Mouse (Mus musculus) limb, embryonic 14.5 days (tissue): Measurements from ENCODE around the gene Gramd1b. TPM values are rescaled to one million over a fixed set of nuclear protein-coding genes. Genes with fewer than 3 reads are reported as not detected.
"Not testable (repeated sequence)": the region's sequence is repeated elsewhere in the genome, so short reads cannot be mapped to it uniquely, and the experiment has no call there.

Source experiments
- ATAC-seq: fragments of 200-750 bp; cut with Nextera tagmentation; 2 replicates; pipeline ENCODE4 v1.8.0; 2017; ENCODE audit warnings: low read depth, moderate number of reproducible peaks, moderate TSS enrichment; ENCODE audit not compliant: low FRiP score
- DNase-seq: peaks from one replicate; pipeline ENCODE4 v3.0.0-alpha.2; 2015; ENCODE audit warnings: low spot score
- H3K27ac ChIP-seq: fragments of 300-500 bp; sonication (generic); replicated peaks from 2 replicates; pipeline ENCODE4 v1.5.1; 2014; ENCODE audit warnings: low read depth, mild to moderate bottlenecking, low read length, moderate library complexity, mixed read lengths
- H3K27me3 ChIP-seq: fragments of 300-500 bp; sonication (generic); 2 replicates; pipeline ENCODE4 v1.6.1; 2014; ENCODE audit warnings: low read length, mixed read lengths; ENCODE audit not compliant: control insufficient read depth, insufficient read depth
- H3K36me3 ChIP-seq: fragments of 300-500 bp; sonication (generic); 2 replicates; pipeline ENCODE4 v1.6.1; 2014; ENCODE audit warnings: mild to moderate bottlenecking, low read length, moderate library complexity, mixed read lengths; ENCODE audit not compliant: control insufficient read depth, insufficient read depth
- H3K4me1 ChIP-seq: fragments of 300-500 bp; sonication (generic); 2 replicates; pipeline ENCODE4 v1.6.1; 2014; ENCODE audit warnings: antibody characterized with exemption, low read length, mixed read lengths; ENCODE audit not compliant: control insufficient read depth, insufficient read depth
- H3K4me2 ChIP-seq: fragments of 300-500 bp; sonication (generic); replicated peaks from 2 replicates; pipeline ENCODE4 v1.6.1; 2014; ENCODE audit warnings: low read depth, mild to moderate bottlenecking, low read length, moderate library complexity; ENCODE audit not compliant: severe bottlenecking
- H3K4me3 ChIP-seq: fragments of 300-500 bp; sonication (generic); replicated peaks from 2 replicates; pipeline ENCODE4 v1.5.1; 2014; ENCODE audit warnings: low read length
- H3K9ac ChIP-seq: fragments of 300-500 bp; sonication (generic); 2 replicates; pipeline ENCODE4 v1.6.1; 2014; ENCODE audit warnings: mild to moderate bottlenecking, low read depth, low read length, moderate library complexity; ENCODE audit not compliant: severe bottlenecking
- H3K9me3 ChIP-seq: fragments of 300-500 bp; sonication (generic); 2 replicates; pipeline ENCODE4 v1.6.1; 2016; ENCODE audit warnings: low read length; ENCODE audit not compliant: control insufficient read depth
- POLR2A ChIP-seq: fragments of 200-500 bp; IDR thresholded peaks from 2 replicates; pipeline ENCODE4 v1.8.0; 2012; ENCODE audit warnings: inconsistent platforms, mild to moderate bottlenecking, moderate library complexity, borderline replicate concordance; ENCODE audit not compliant: insufficient read depth, insufficient read length; ENCODE audit errors: extremely low read depth
- WGBS: fragments of 180-500 bp; shearing (Covaris S2); extraction: QIAGEN DNeasy Blood & Tissue Kit; methylation state at CpG from one replicate; pipeline ENCODE4 v1.1.7; 2014; 5-methylcytosine and 5-hydroxymethylcytosine counted together
- polyA plus RNA-seq, 2 experiments: library from polyadenylated mRNA; depleted of rRNA in 1 of 2; stranded (reverse) in 1 of 2; unstranded in 1 of 2; fragments of >200 nt; fragmentation: Nextera tagmentation in 1 of 2; extraction: Ambion mirVana in 1 of 2; gene quantifications; 2 replicates each; pipeline versions ENCODE4 v1.2.1 to v1.2.3; 2012 to 2014

Gramd1b gene
- polyA plus RNA-seq, 2 experiments: 3.6 to 11.3 TPM

DNA sequence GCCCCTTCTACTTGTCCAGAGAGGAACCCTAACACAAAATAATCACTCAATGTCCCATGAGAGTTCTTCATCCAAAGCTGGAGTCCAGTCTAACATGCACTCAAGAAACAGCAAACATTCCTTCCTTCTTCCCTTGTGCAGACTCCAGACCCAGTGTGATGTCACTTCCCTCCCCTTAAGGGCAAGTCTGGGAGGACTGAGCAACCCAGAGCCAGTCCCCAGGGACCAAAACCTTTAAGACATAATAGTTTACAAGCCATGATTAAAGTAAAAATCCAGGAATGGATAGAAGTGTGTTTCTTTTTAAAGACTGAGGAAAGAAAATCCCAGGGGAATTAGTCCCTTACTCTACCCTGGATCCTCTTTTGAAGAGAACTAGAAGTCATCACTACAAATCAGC, 30.5 kb downstream of the Gramd1b start:
- Histone ChIP-seq H3K36me3 (no peaks in the 10 kb centered on the region), H3K27ac (no peak overlapping the region), H3K9me3 (no peaks in the 10 kb centered on the region), H3K27me3 (no peaks in the 10 kb centered on the region), H3K4me1 (no peaks in the 10 kb centered on the region), H3K4me3 (no peak overlapping the region), H3K9ac (no peak overlapping the region), H3K4me2 (no peak overlapping the region)
- ATAC-seq (no peak), DNase-seq (no peak)
- TF ChIP-seq POLR2A: no peak

DNA sequence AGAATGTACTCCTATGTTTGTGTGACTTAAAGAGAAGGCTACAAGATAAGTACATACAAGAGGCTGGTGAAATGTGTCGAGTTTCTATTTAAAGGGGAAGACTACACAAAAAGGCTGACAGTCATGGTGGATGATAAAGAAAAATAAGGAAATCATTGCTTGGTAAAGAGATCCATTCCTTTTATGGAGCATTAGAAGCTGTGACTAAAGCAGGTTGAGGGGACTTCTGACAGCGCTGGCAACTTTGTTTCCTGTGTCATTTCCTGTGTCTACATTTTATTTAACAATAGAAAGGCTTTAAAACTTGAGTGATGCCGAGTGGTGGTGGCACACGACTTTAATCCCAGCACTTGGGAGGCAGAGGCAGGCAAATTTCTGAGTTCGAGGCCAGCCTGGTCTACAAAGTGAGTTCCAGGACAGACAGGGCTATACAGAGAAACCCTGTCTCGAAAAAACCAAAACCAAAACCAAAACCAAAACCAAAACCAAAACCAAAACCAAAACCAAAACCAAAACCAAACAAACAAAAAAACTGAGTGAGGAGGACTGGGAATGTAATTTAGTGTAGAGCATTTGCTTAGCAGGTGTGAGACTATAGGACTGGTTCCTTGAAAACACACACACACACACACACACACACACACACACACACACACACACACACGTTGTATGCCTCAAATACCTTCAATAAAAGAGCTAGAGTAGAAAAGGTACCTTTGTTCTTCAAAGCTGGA, 48.7 kb downstream of the Gramd1b start:
- not testable (repeated sequence) for H3K27ac ChIP-seq, H3K27me3 ChIP-seq, ATAC-seq, H3K4me3 ChIP-seq, H3K9me3 ChIP-seq, H3K36me3 ChIP-seq, H3K4me2 ChIP-seq, H3K4me1 ChIP-seq, DNase-seq, H3K9ac ChIP-seq
- WGBS: 69% methylated on average over 7 of the region's 7 CpGs

DNA sequence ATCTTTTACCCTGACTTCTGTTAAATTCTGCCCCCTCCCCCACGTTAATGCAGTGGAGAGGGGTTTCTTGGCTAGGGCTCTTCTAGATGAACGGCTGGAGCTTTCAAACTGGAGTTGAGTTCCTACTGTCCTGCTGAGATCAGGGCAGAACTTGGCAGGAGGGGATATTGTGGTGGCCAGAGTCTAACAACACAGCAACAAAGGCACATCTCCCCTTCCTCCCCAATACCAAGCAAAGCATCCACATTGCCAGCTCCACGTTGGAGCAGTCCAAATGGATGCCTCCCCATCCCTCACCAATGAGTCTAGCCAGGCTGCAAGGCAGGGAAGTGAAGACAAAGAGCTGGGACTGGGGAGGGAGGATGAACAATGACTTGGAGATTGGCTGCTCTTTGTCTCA, 49.9 kb downstream of the Gramd1b start:
- WGBS: 73% methylated on average over 3 of the region's 3 CpGs

DNA sequence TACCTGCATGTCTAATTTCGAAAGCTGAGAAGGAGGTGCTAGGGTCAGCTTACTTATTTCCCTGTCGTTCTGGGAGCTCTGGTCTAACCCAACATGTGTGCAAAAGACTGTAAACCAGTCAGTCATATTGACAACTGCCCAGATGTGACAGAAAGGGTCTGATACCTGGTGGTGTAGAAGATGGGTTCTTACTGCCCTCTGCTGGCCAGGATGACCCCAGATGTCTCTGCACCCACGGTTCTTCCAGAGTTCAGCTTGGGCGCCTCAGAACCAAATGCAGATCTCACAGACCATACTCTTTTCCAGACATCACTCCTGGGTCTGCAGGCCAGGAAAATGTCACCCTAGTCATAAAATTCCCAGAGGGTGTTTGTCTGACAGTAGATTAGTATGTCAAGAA, 51.9 kb downstream of the Gramd1b start:
- no peaks in the 10 kb centered on the region for H3K27me3 ChIP-seq
- H3K27ac ChIP-seq: no peak overlapping the region
- DNase-seq: no peak
- ATAC-seq: no peak
- H3K4me2 ChIP-seq: no peak overlapping the region
- TF ChIP-seq POLR2A: no peak
- WGBS: 28% methylated on average over 4 of the region's 4 CpGs
- H3K36me3 ChIP-seq: no peaks in the 10 kb centered on the region
- no peaks in the 10 kb centered on the region for H3K4me1 ChIP-seq
- H3K4me3 ChIP-seq: no peak overlapping the region
- H3K9me3 ChIP-seq: no peaks in the 10 kb centered on the region
- no peak overlapping the region for H3K9ac ChIP-seq

More for the DNA sequence above, 49.9 kb downstream of the Gramd1b start:
- Histone ChIP-seq H3K4me3 (no peak overlapping the region), H3K4me1 (no peaks in the 10 kb centered on the region), H3K9me3 (no peaks in the 10 kb centered on the region), H3K9ac (no peak overlapping the region), H3K27me3 (no peaks in the 10 kb centered on the region), H3K27ac (no peak overlapping the region), H3K36me3 (no peaks in the 10 kb centered on the region), H3K4me2 (no peak overlapping the region)
- ATAC-seq (no peak), DNase-seq (no peak)
- no peak for TF ChIP-seq POLR2A

DNA sequence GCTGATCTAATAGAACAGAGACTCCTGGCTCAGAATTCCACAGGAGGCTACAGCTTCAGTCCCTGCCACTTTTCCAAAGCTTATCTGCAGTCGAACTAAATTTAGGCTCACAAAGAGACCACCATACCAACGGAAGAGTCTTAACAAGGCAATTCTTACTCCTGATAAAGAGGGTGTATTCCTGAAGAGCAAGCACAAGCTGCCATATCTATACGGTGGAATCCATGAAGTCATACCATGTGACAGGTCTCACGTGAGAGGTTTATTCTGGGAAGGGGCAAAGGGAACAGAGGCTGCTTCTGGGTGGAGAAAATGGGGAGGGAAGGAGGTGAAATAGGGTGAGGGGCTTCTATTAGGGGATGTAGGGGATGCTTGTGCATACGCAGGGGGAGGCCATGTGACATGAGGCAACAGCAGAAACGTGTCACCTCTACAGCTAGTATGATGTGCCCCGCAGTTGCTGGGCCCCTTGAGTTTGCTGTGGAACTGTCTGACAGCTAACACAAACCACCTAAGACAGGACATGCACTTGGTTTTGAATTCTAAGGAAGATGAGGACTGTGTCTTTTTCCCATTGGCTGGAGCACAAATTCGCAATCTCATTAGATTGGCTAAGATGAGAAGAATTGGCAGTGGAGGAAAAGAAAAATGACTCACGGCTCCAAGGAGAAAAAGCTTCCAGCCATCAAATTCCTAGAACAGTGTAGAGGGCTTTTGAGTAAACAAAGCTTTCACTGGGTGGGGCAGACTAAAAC, 52.9 kb downstream of the Gramd1b start:
- DNase-seq: no peak
- 83% methylated on average over 9 of the region's 9 CpGs for WGBS
- ATAC-seq: no peak

More for the DNA sequence above, 52.9 kb downstream of the Gramd1b start:
- no peaks in the 10 kb centered on the region for H3K27me3 ChIP-seq
- H3K4me1 ChIP-seq: no peaks in the 10 kb centered on the region
- H3K27ac ChIP-seq: no peak overlapping the region
- H3K9ac ChIP-seq: no peak overlapping the region
- H3K36me3 ChIP-seq: no peaks in the 10 kb centered on the region
- no peak overlapping the region for H3K4me2 ChIP-seq
- no peak for TF ChIP-seq POLR2A
- H3K9me3 ChIP-seq: no peaks in the 10 kb centered on the region
- H3K4me3 ChIP-seq: no peak overlapping the region
